Mouse (Mus musculus) kidney, postnatal 4 days (tissue): ENCODE results near the gene Atp6v1e2.
A peak's percentile ranks its signal among the peaks of the same experiment; 100 is the strongest.

Experiments used
- DNase-seq, 2 experiments: peaks; one replicate each; pipeline ENCODE4 v3.0.0; 2021; ENCODE audit warnings: mixed read lengths in 2 of 2

The Atp6v1e2 gene

DNA sequence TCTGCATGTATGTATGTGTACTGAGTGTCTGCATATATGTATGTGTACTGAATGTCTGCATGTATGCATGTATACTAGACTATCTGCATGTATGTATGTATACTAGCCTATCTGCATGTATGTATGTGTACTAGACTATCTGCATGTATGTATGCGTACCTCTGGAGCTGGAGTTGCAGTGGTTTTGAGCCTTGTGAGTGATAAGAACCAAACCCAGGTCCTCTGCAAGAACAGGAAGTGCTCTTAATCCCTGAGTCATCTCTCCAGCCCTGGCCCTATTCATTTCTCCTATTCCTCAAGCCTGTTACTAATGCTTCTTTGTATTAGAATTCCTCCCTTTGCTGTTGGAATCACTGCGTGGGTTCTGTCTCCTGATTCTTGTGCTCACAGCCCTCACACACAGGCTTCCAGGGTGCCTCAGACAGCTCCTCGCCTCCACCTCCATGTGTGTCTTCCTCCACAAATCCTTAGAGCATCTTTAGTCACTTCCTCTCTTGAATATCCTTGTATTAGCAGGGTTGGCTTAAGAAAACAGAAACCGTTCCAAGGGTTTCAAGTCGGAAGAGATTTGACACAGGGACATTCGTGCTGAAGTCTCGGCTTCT is 34.6 kb downstream of the Atp6v1e2 start:
- no peak for DNase-seq

- no peak for DNase-seq
Measured at GRCm38 (mm10) chr17:86911261-86911660, 36.4 kb downstream of the Atp6v1e2 start.

- DNase-seq, result peak; percentile 72 to 76
Measured at GRCm38 (mm10) chr17:86909733-86910495, 37.8 kb downstream of the Atp6v1e2 start.

GRCm38 (mm10) chr17:86908316-86908715 is 39.4 kb downstream of the Atp6v1e2 start:
- no peak for DNase-seq

DNA sequence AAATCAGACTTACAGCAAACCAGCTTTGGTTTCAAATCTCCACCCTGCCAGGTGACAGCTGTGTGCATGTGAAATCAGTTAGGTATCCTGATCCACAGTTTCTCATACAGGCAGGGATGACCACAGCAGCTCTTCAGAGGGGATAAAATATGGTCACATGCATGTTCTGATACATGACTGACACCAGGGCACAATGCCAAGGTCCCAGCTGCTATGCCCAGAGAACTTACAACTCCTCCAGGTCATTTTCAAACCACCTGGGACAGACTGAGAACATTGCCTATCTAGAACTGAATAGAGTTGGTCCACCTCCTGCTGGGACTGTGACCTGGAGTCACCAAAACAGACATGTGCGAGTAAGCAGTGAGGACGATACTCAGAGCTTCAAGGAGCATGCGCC is 40.6 kb downstream of the Atp6v1e2 start:
- DNase-seq, result no peak

GRCm38 (mm10) chr17:86906601-86907000 is 41.1 kb downstream of the Atp6v1e2 start:
- DNase-seq, result peak; percentile 34 to 47

DNA sequence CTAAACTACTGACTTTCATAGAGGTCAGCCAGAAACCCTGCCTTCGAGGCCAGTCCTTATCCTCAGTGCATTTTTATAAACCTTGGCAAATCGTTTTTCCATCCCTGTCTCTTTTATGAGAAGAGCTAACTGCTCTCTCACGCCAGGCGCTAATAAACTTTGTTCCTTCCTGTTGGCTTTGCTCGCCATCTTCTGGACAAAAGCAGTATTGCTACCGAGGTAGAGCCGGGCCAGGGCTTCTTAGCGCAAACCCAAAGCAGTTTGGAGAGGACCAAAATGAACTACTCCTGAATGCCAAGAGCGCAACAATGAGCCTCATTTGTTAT is 41.6 kb downstream of the Atp6v1e2 start:
- peak; percentile 88 to 89 for DNase-seq

DNA sequence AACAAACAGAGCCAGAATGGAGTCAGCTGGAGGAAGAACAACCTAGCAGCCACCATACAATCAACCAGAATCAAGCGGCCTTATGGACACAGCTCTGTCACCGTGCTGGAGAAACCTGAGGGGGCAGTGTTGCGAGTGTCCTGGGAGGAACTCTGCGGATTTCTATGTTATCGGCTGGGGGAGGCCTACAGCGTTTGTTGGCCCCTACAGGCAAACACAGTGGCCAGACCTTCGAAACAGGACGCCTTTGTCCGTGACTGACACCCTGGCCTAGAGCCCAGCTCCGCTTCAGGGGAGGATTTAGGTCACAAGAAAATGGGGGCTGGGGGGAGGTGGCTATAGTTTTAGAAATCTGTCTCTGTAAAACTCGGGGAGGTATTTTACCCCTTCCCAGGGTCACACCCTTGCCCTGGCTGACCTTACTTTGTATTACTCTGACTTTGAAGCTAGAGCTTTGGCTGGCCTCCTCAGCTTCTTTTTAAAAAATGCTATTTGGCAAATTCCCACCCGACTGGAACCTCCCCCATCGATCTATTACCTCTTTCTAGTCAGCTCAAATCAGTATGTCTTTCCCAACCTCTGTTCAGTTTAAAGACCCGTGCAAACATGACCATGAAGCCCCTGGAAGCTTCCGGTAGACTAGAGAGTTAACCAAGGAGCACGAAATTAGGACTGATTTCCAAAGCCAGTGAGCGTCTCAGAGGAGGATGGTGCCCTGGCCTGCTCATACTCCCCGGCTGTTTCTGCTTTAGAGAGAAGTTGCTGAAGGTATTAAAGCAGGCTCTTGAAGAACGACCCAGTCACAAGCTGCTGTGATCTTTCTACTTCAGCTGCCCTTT is 42.2 kb downstream of the Atp6v1e2 start:
- peak; percentile 70 to 77 for DNase-seq

DNA sequence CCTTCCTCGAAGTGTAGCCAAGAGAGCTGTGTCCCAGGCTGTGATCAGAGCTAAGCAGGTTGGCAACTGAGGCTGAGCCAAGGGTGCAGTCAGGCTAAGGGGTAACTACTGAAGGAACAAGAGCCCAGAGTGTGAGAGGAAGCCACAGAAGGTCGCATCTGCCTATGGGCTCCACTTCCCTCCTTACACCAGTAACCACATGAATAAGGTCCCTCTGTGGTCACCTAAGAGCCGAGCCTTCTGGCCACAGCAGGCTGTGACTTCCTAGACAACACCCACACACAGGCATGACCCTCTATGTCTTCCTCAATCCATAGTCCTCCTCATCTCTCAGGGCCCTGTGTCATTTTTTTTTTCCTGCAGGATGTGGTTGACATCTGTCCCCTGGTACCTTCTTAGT is 43.5 kb downstream of the Atp6v1e2 start:
- DNase-seq, result no peak

GRCm38 (mm10) chr17:86903596-86903995 is 44.1 kb downstream of the Atp6v1e2 start:
- peak; percentile 41 to 51 for DNase-seq

- DNase-seq, result no peak
Measured at GRCm38 (mm10) chr17:86902399-86903067, 45.2 kb downstream of the Atp6v1e2 start.

- no peak for DNase-seq
Measured at GRCm38 (mm10) chr17:86900564-86900963, 47.1 kb downstream of the Atp6v1e2 start.

DNA sequence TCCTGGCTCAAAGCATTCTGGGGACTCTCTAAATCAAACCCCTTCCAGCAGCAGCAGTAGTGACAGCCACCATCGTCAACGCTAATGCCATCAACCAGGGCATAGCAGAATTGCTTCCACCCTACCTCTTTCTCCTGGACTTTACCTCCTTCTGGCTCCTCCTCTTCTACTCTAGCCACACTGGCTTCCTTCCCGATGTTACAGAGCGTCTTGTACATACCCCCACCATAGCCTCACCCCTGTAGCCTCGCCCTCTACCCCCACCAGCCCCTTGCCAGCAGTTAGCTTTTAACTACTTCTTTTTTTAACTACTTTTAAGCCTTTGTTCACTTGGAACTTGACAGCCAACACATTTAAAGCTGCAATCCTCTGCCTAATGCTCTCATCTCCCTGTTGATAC is 47.9 kb downstream of the Atp6v1e2 start:
- DNase-seq, result no peak

DNA sequence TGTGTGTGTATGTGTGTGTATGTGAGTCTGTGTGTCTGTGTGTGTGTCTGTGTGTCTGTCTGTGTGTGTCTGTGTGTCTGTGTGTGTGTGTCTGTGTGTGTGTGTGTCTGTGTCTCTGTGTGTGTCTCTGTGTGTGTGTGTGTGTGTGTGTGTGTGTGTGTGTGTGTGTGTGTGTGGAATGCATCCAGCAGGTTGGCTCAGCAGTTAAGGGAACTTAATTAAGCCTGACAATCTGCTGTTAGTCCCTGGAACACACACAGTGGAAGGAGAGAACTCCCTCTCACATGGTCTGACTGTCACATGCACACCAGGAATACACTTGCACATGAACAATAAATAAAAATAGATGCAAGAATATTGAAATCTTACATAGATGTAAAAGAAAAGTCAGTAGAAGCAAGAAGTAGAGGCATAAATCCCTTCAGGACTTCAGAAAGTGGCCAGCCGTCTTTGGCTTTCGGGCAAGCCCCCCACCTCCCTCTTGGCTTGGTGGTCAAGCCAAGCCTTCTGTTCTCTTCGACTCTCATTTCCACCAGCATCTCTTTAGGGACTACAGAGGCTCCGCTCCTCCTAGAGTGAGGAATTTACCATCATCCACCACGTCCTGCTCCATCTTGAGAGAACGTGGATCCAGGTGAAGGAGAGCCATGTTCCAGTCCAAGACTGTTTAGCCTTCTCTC is 50.1 kb downstream of the Atp6v1e2 start:
- DNase-seq, result no peak

GRCm38 (mm10) chr17:86895191-86895590 is 52.5 kb downstream of the Atp6v1e2 start:
- no peak for DNase-seq
